Mouse (Mus musculus): ENCODE measurements around the gene Ugt1a1.

DNA sequence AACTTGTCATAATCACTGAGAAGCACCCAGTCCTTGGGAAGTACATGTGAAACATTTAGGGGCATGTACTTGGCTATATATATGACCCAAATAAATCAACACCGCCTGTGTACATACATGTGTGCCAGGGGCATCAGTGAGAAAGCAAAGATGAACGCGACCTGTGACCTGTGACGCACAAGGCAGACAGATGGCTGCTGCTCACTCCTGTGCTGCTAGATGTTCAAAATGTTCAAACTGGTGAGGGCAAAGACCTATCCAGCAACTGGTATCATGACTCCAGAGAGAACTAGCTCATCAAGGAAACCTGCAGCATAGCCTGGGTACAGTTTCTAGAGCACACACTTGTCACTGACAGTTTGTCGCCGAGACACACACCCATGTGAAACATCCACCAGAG, 55.7 kb downstream of the Ugt1a1 start:
- TF ChIP-seq GATA1 (IDR thresholded peaks at IDR 0.05; ENCODE audit: low read length) (no peak), TAL1 (IDR thresholded peaks at IDR 0.05; ENCODE audit: low read length) (0 out of 3 replicates have a peak, but pooled peaks have one; percentile 21)

Measured in erythroblast, embryonic 14.5 days (primary cell).